21 mouse cellular contexts compared by ENCODE assay signal in the genomic region with DNA sequence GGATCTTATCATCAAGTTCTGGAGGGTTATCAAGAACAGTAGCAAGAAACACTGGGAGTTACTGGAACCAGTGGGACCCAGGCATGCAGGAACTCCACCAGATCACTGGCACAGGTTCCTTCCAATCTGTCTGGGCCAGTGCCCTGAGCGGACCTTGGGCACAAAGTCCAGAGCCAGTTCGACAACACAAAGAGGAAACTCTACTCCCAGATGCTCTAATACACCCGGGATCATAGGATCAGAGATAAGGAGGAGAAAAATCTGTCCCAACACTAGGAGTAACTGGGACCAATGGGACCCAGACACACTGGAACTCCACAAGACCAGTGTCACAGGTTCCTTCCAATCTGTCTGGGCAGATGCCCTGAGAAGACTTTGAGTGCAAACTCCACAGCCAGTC.
"Had no signal": no experiment of that assay in that cellular context is flagged by ENCODE, and none has a peak within 500 bp of the region (broad histone marks: within the 10 kb centered on the region; RNA-seq: fewer than 3 reads in every experiment).

No protein-coding gene starts in this region.

- H3K4me1 ChIP-seq: hindbrain, embryonic 10.5 days; hindbrain, embryonic 12.5 days; intestine, embryonic 15.5 days; kidney, embryonic 15.5 days; limb, embryonic 10.5 days; limb, embryonic 12.5 days; liver, embryonic 12.5 days had no signal

- H3K4me3 ChIP-seq: gastrocnemius, adult 2 months; heart, adult 2 months; hindbrain, embryonic 10.5 days; hindbrain, embryonic 12.5 days; intestine, embryonic 15.5 days; kidney, embryonic 15.5 days; layer of hippocampus, adult 2 months; left cerebral cortex, adult 2 months; limb, embryonic 10.5 days; limb, embryonic 12.5 days; liver, embryonic 12.5 days had no signal

- DNase-seq: gastrocnemius, adult 2 months; gastrocnemius, postnatal 10 days; gastrocnemius, postnatal 25 days; heart, adult 2 months; heart, postnatal 10 days; heart, postnatal 4 days; kidney, adult 8-10 months; kidney, postnatal 4 days; liver had no signal

- H3K27ac ChIP-seq: gastrocnemius, adult 2 months; heart, adult 2 months; hindbrain, embryonic 10.5 days; hindbrain, embryonic 12.5 days; hindbrain, embryonic 14.5 days; intestine, embryonic 15.5 days; kidney, embryonic 15.5 days; kidney, postnatal 0 days; layer of hippocampus, adult 2 months; left cerebral cortex, adult 2 months; limb, embryonic 10.5 days; limb, embryonic 12.5 days; liver, embryonic 12.5 days; liver, embryonic 14.5 days had no signal

- H3K36me3 ChIP-seq: hindbrain, embryonic 10.5 days; hindbrain, embryonic 12.5 days; intestine, embryonic 15.5 days; kidney, embryonic 15.5 days; limb, embryonic 10.5 days; limb, embryonic 12.5 days; liver, embryonic 12.5 days had no signal

- H3K27me3 ChIP-seq: hindbrain, embryonic 12.5 days; intestine, embryonic 15.5 days; kidney, embryonic 15.5 days; limb, embryonic 12.5 days; liver, embryonic 12.5 days had no signal
